Mouse (Mus musculus) gastrocnemius, adult 18-20 months (tissue): Measurements from ENCODE around the gene Zfp689. TPM values are rescaled to one million over a fixed set of nuclear protein-coding genes. Genes with fewer than 3 reads are reported as not detected.
"Not testable (repeated sequence)": the region's sequence is repeated elsewhere in the genome, so short reads cannot be mapped to it uniquely, and the experiment has no call there.

ENCODE experiments used
- DNase-seq: peaks from one replicate; pipeline ENCODE4 v3.0.0; 2021; ENCODE audit warnings: low spot score
- microRNA-seq: library from miRNA; unstranded; fragments of <30 nt; microRNA quantifications from one replicate; pipeline ENCODE4 v1.2.0, GENCODE M21; 2021
- total RNA-seq, 2 experiments: library from RNA; stranded (reverse); gene quantifications; 2 replicates each; pipeline ENCODE4 v1.2.3; 2021

Gene Zfp689
- total RNA-seq, 2 experiments from 2014 or later, result 0.76 to 0.82 TPM

GRCm38 (mm10) chr7:127404101-127404500 is 44.9 kb downstream of the Zfp689 start:
- not testable (repeated sequence) for DNase-seq

DNA sequence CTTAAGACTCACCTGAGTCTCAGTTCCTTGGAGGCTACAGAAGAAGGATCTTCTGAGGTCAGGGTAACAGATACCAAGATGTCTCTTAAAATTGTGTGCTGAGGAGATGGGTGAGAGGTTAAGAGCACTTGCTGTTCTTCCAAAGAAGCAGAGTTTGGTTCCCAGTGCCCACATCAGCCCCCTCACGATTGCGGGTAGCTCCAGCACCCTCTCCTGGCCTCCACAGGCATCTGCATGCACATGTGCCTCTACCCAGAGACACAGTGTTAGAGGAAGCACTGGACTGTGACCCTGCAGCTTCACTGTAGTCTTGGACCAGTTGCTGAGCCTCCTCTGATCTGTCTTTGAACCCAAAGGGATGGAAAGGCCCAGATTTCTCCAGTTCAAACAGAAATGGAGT is 46.0 kb downstream of the Zfp689 start:
- no peak for DNase-seq

- no peak for DNase-seq
Observed at GRCm38 (mm10) chr7:127400355-127400754, 48.6 kb downstream of the Zfp689 start.

- DNase-seq, result no peak
Observed at GRCm38 (mm10) chr7:127393944-127394333, 55.0 kb downstream of the Zfp689 start.

DNA sequence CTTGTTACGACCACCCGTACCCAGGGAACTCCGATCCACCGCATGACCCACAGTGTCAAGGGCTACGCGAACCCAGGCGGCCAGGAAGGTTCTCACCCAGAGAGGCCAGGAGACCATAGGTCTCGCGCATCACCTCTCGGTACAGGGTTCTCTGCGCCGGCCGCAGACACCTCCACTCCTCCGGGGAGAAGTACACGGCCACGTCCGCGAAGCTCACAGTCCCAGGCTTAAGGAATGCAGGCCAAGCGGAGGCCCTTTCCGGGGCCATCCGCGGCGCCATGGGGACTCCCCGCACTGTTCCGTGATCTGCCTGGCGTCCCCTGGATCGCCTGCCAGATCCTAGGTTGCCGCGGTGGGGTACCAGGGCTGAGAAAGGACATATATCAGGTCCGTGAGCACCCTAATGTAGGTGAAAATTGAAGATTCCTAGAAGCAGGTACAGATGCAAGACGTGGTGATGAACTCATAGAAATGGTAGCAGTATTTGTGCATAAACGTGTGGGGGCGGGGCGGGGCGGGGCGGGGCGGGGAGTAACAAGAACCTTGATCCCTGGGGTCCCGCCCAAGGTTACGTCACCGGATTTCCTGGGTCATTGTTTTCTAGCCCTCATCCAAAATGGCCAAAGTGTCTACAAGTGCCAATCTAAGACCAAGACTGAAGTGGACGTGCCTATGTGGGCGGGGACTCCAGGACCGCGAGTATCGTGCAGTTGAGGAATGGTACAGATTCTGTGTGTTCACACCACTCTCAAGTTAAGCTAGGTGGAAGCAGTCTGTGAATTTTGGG is 55.6 kb downstream of the Zfp689 start, which contains the start of gene E430018J23Rik:
TSS of gene E430018J23Rik (minus strand) at position 473 of the 787 bp plus-strand sequence.
- DNase-seq, result peak; percentile 99

GRCm38 (mm10) chr7:127392251-127392824 is 56.6 kb downstream of the Zfp689 start:
- no peak for DNase-seq

Small RNA genes within 50 kb of the gene (microRNA-seq; reads per million reads assigned to microRNA genes)
- gene Gm47278 (not detected), gene Mir7060 (not detected)

Other genes with a start within 250 kb of the Zfp689 start
- 10 to 100 TPM; 26.4 to 29.5 TPM for gene Tbc1d10b, start 240.7 kb downstream of the Zfp689 start, total RNA-seq
- gene Mylpf, start 240.3 kb downstream of the Zfp689 start, total RNA-seq, result over 10,000 TPM; 24,635 to 28,732 TPM
- gene Zfp553, start 216.1 kb downstream of the Zfp689 start, total RNA-seq, result 1 to 10 TPM; 4.2 to 4.6 TPM
- 1 to 10 TPM; 1.0 to 1.3 TPM for gene Sept1, start 216.0 kb downstream of the Zfp689 start, total RNA-seq
- gene Zfp771, start 204.9 kb downstream of the Zfp689 start, total RNA-seq, result 10 to 100 TPM; 19.7 to 21.1 TPM
- 10 to 100 TPM; 32.6 TPM for gene Dctpp1, start 188.4 kb downstream of the Zfp689 start, total RNA-seq
- gene Sephs2, start 175.1 kb downstream of the Zfp689 start, total RNA-seq, result 10 to 100 TPM; 34.7 to 34.9 TPM
- under 1 TPM; 0.21 to 0.33 TPM for gene Itgal, start 152.9 kb downstream of the Zfp689 start, total RNA-seq
- gene Zfp768, start 103.6 kb downstream of the Zfp689 start, total RNA-seq, result 10 to 100 TPM; 36.4 to 41.6 TPM
- gene Zfp747, start 73.1 kb downstream of the Zfp689 start, total RNA-seq, result 1 to 10 TPM; 2.4 to 2.6 TPM
- gene 9130019O22Rik, start 62.0 kb downstream of the Zfp689 start, total RNA-seq, result 1 to 10 TPM; 1.8 to 2.2 TPM
- 1 to 10 TPM; 1.7 to 1.8 TPM for gene E430018J23Rik, start 55.5 kb downstream of the Zfp689 start, total RNA-seq
- 1 to 10 TPM; 1.6 to 1.9 TPM for gene Zfp764, start 42.3 kb downstream of the Zfp689 start, total RNA-seq
- 1 to 10 TPM; 1.4 to 2.1 TPM for gene Zfp688, start 27.1 kb downstream of the Zfp689 start, total RNA-seq
- 10 to 100 TPM; 16.5 to 19.4 TPM for gene Prr14, start 10.5 kb upstream of the Zfp689 start, total RNA-seq
- 10 to 100 TPM; 25.2 to 26.6 TPM for gene Fbrs, start 30.0 kb upstream of the Zfp689 start, total RNA-seq
- 10 to 100 TPM; 46.5 to 46.6 TPM for gene Srcap, start 62.8 kb upstream of the Zfp689 start, total RNA-seq
- 1 to 10 TPM; 2.8 to 3.8 TPM for gene Gm42715, start 70.4 kb upstream of the Zfp689 start, total RNA-seq
- gene Tmem265, start 112.2 kb upstream of the Zfp689 start, total RNA-seq, result not detected
- gene Phkg2, start 124.2 kb upstream of the Zfp689 start, total RNA-seq, result 10 to 100 TPM in 1 of 2 experiments, 1 to 10 TPM in 1; 9.0 to 10.4 TPM
- gene Ccdc189, start 139.4 kb upstream of the Zfp689 start, total RNA-seq, result 1 to 10 TPM; 2.9 to 3.3 TPM
- gene Rnf40, start 139.6 kb upstream of the Zfp689 start, total RNA-seq, result 10 to 100 TPM; 30.5 to 33.4 TPM
- gene Zfp629, start 166.6 kb upstream of the Zfp689 start, total RNA-seq, result 1 to 10 TPM; 7.4 to 9.5 TPM